Comparison of ENCODE assay signal across 19 mouse cellular contexts in genomic region chr17:27600869-27601268, GRCm38 (mm10). TPM values are rescaled to one million over a fixed set of nuclear protein-coding genes. Genes with fewer than 3 reads are reported as not detected.
DNase-seq lines count a peak whose midpoint lies in the region; ATAC-seq and TF ChIP-seq lines count a peak whose summit lies in the region.
"Had no signal": no experiment of that assay in that cellular context is flagged by ENCODE, and none has a peak within 500 bp of the region (broad histone marks: within the 10 kb centered on the region; RNA-seq: fewer than 3 reads in every experiment).

No protein-coding gene starts in this region.

- no peak for ATAC-seq in heart, embryonic 15.5 days (replicated peaks; ENCODE audit: insufficient number of reproducible peaks, insufficient read depth, low FRiP score, low read depth)
- 0 out of 2 replicates have a peak, but pooled peaks have one; percentile 20 for ATAC-seq in lung, postnatal 0 days
- ATAC-seq: intestine, postnatal 0 days had no signal

- H3K4me2 ChIP-seq in heart, embryonic 15.5 days = no peak overlapping the region
- no peak overlapping the region for H3K4me2 ChIP-seq in lung, postnatal 0 days (replicated peaks; ENCODE audit: low read depth, low read length)
- H3K4me2 ChIP-seq: embryonic facial prominence, embryonic 12.5 days; liver, embryonic 15.5 days had no signal

- TF ChIP-seq EP300 in lung, postnatal 0 days (IDR thresholded peaks at IDR 0.05) = no peak

- intact Hi-C loops in heart, postnatal 36 days (cut with DNase I) = no loop called here
- intact Hi-C loops in left cerebral cortex, postnatal 10 days (cut with DNase I) = no loop called here

- TF ChIP-seq CTCF in lung, postnatal 0 days (IDR thresholded peaks at IDR 0.05) = no peak
- TF ChIP-seq CTCF in lung, adult 2 months (IDR thresholded peaks at IDR 0.05; ENCODE audit: insufficient read depth, low read length) = no peak

- H3K9me3 ChIP-seq in heart, embryonic 15.5 days (replicated peaks) = no peaks in the 10 kb centered on the region
- no peaks in the 10 kb centered on the region for H3K9me3 ChIP-seq in lung, postnatal 0 days (ENCODE audit: low read length)
- H3K9me3 ChIP-seq: embryonic facial prominence, embryonic 12.5 days; liver, embryonic 15.5 days had no signal

- no peak overlapping the region; the same call in 1 of the 2 replicates for H3K9ac ChIP-seq in heart, embryonic 15.5 days
- H3K9ac ChIP-seq in lung, postnatal 0 days (replicated peaks; ENCODE audit: low read depth) = no peak overlapping the region
- H3K9ac ChIP-seq: embryonic facial prominence, embryonic 12.5 days; liver, embryonic 15.5 days had no signal

- no peak overlapping the region for H3K4me3 ChIP-seq in heart, embryonic 15.5 days
- no peak overlapping the region for H3K4me3 ChIP-seq in lung, postnatal 0 days (ENCODE audit: low read depth, low read length)
- no peak overlapping the region for H3K4me3 ChIP-seq in lung, adult 2 months (replicated peaks; ENCODE audit: extremely low read depth, low read depth, low read length)
- H3K4me3 ChIP-seq: embryonic facial prominence, embryonic 12.5 days; liver, embryonic 15.5 days had no signal

- no peak for DNase-seq in heart, postnatal 36 days
- no peak for DNase-seq in lung, postnatal 0 days (ENCODE audit: low spot score)
- DNase-seq in lung, adult 2 months = no peak
- DNase-seq in cerebellum, adult 18-20 months = peak; percentile 75 to 79
- peak; percentile 78 to 81 for DNase-seq in cerebellum, postnatal 25 days
- no peak for DNase-seq in left cerebral cortex, postnatal 10 days (ENCODE audit: extremely low spot score in 1 of 2, low spot score in 2 of 2)
- no peak for DNase-seq in right cerebral cortex, adult 2 months (ENCODE audit: low spot score in 2 of 2)
- DNase-seq: adrenal gland, postnatal 25 days; gastrocnemius, postnatal 14 days; heart, postnatal 14 days; kidney, postnatal 25 days; lung, postnatal 36 days; right cerebral cortex, postnatal 25 days had no signal

- peaks cover 89% of the 10 kb centered on the region for H3K4me1 ChIP-seq in heart, embryonic 15.5 days (replicated peaks)
- no peaks in the 10 kb centered on the region for H3K4me1 ChIP-seq in lung, postnatal 0 days (ENCODE audit: insufficient read depth, low read depth, low read length)
- peaks cover 9% of the 10 kb centered on the region for H3K4me1 ChIP-seq in lung, adult 2 months (ENCODE audit: control insufficient read depth, insufficient read depth, low read length)

- H3K27ac ChIP-seq in heart, embryonic 15.5 days = peak overlapping the region; percentile 40
- no peak overlapping the region for H3K27ac ChIP-seq in lung, postnatal 0 days (ENCODE audit: low read length)
- H3K27ac ChIP-seq: embryonic facial prominence, embryonic 12.5 days; liver, embryonic 15.5 days had no signal

- 71% methylated on average over 5 of the region's 5 CpGs for WGBS in heart, embryonic 15.5 days
- 68% methylated on average over 5 of the region's 5 CpGs for WGBS in lung, postnatal 0 days
- 76% methylated on average over 5 of the region's 5 CpGs for WGBS in lung, adult 2 months

- TF ChIP-seq POLR2A in lung, adult 2 months (IDR thresholded peaks at IDR 0.05; ENCODE audit: borderline replicate concordance, extremely low read depth, low read depth, low read length) = no peak

- H3K36me3 ChIP-seq in heart, embryonic 15.5 days = no peaks in the 10 kb centered on the region
- no peaks in the 10 kb centered on the region for H3K36me3 ChIP-seq in lung, postnatal 0 days (ENCODE audit: insufficient read depth, low read length)

- H3K27me3 ChIP-seq in heart, embryonic 15.5 days = no peaks in the 10 kb centered on the region
- H3K27me3 ChIP-seq in lung, postnatal 0 days (replicated peaks; ENCODE audit: insufficient read depth, low read length) = no peaks in the 10 kb centered on the region
- H3K27me3 ChIP-seq: embryonic facial prominence, embryonic 12.5 days; liver, embryonic 15.5 days had no signal

RNA-seq across cellular contexts. Expression of gene Nudt3, which starts 22.4 kb away (rescaled TPM):
- polyA plus RNA-seq in heart, embryonic 15.5 days (2015; fragmentation: Nextera tagmentation; extraction: Ambion mirVana) = 132 and 145 TPM in 2 replicates
- total RNA-seq in heart, postnatal 36 days (2021) = 100 to 1,000 TPM; 312 to 315 TPM
- 47.6 and 54.1 TPM in 2 replicates for polyA plus RNA-seq in lung, postnatal 0 days (2015; fragmentation: Nextera tagmentation; extraction: Ambion mirVana)
- 60.4 and 62.8 TPM in 2 replicates for polyA plus RNA-seq in lung, adult 2 months (2012; rRNA removed)
- 100 to 1,000 TPM; 497 to 524 TPM for total RNA-seq in left cerebral cortex, postnatal 10 days (2021)

RNA-seq across cellular contexts. Expression of gene RPS10-NUDT3, which starts 34.2 kb away (rescaled TPM):
- polyA plus RNA-seq in heart, embryonic 15.5 days (2015; fragmentation: Nextera tagmentation; extraction: Ambion mirVana) = not detected in 2 replicates
- not detected for total RNA-seq in heart, postnatal 36 days (2021)
- not detected in 2 replicates for polyA plus RNA-seq in lung, postnatal 0 days (2015; fragmentation: Nextera tagmentation; extraction: Ambion mirVana)
- polyA plus RNA-seq in lung, adult 2 months (2012; rRNA removed) = not detected in 2 replicates
- total RNA-seq in left cerebral cortex, postnatal 10 days (2021) = not detected
- total RNA-seq: adrenal gland, postnatal 25 days; gastrocnemius, postnatal 14 days; heart, postnatal 14 days; MEL had no signal
- polyA plus RNA-seq: embryonic facial prominence, embryonic 12.5 days; intestine, postnatal 0 days; limb, embryonic 11.5 days; liver, embryonic 15.5 days had no signal

RNA-seq across cellular contexts. Expression of gene AI413582, which starts 35.3 kb away (rescaled TPM):
- 14.5 and 23.0 TPM in 2 replicates for polyA plus RNA-seq in heart, embryonic 15.5 days (2015; fragmentation: Nextera tagmentation; extraction: Ambion mirVana)
- 10 to 100 TPM in 1 of 2 experiments, 1 to 10 TPM in 1; 7.4 to 10.4 TPM for total RNA-seq in heart, postnatal 36 days (2021)
- 30.8 and 38.6 TPM in 2 replicates for polyA plus RNA-seq in lung, postnatal 0 days (2015; fragmentation: Nextera tagmentation; extraction: Ambion mirVana)
- 42.4 and 44.2 TPM in 2 replicates for polyA plus RNA-seq in lung, adult 2 months (2012; rRNA removed)
- 10 to 100 TPM; 80.4 to 95.9 TPM for total RNA-seq in left cerebral cortex, postnatal 10 days (2021)

RNA-seq across cellular contexts. Expression of gene Rps10, which starts 35.6 kb away (rescaled TPM):
- polyA plus RNA-seq in heart, embryonic 15.5 days (2015; fragmentation: Nextera tagmentation; extraction: Ambion mirVana) = 506 and 536 TPM in 2 replicates
- 100 to 1,000 TPM; 533 to 572 TPM for total RNA-seq in heart, postnatal 36 days (2021)
- 627 and 659 TPM in 2 replicates for polyA plus RNA-seq in lung, postnatal 0 days (2015; fragmentation: Nextera tagmentation; extraction: Ambion mirVana)
- polyA plus RNA-seq in lung, adult 2 months (2012; rRNA removed) = 803 and 904 TPM in 2 replicates
- 100 to 1,000 TPM; 503 to 512 TPM for total RNA-seq in left cerebral cortex, postnatal 10 days (2021)

RNA-seq across cellular contexts. Expression of gene Hmga1, which starts 44.6 kb away (rescaled TPM):
- polyA plus RNA-seq in heart, embryonic 15.5 days (2015; fragmentation: Nextera tagmentation; extraction: Ambion mirVana) = 95.0 and 152 TPM in 2 replicates
- total RNA-seq in heart, postnatal 36 days (2021) = 10 to 100 TPM; 41.2 to 45.0 TPM
- polyA plus RNA-seq in lung, postnatal 0 days (2015; fragmentation: Nextera tagmentation; extraction: Ambion mirVana) = 41.2 and 50.6 TPM in 2 replicates
- polyA plus RNA-seq in lung, adult 2 months (2012; rRNA removed) = 57.9 and 73.2 TPM in 2 replicates
- 10 to 100 TPM; 40.6 TPM for total RNA-seq in left cerebral cortex, postnatal 10 days (2021)

Comparison
In these comparisons a context has a peak if more than half of its experiments do, and no peak if none do; other contexts are left out.
1. DNase-seq: peak in cerebellum, adult 18-20 months (2 of 2) and cerebellum, postnatal 25 days (2 of 2); none in heart, postnatal 36 days (0 of 2), lung, postnatal 0 days (single experiment), lung, adult 2 months (single experiment), left cerebral cortex, postnatal 10 days (0 of 2) and right cerebral cortex, adult 2 months (0 of 2).